Mouse (Mus musculus): ENCODE results near the gene Plekhh3.

DNA sequence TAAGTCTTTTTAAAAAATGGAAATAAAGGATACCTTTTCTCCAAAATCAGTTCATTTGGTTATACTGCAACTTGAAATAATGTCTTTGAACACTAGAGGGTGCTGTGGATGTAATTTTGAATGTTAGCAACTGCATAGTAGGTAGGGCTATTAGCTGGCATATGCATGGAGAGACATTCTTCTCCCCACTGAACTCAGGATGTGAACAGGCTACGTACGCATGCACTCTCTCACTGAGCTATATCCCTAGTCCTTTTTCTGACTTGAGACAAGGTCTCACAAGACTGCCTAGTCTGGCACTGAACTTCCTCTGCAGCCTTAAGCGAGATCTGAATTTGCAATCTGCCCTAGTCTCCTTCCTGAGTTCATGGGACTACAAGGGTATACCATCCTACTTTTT lies 40.8 kb upstream of the Plekhh3 start:
- TF ChIP-seq CTCF (IDR thresholded peaks at IDR 0.05; ENCODE audit: control insufficient read depth, insufficient read depth, insufficient read length) (no peak), MAX (IDR thresholded peaks at IDR 0.05) (no peak), USF1 (IDR thresholded peaks at IDR 0.05; ENCODE audit: low read depth) (no peak), CEBPB (IDR thresholded peaks at IDR 0.05; ENCODE audit: low read depth) (no peak), MYOG (IDR thresholded peaks at IDR 0.05; ENCODE audit: control insufficient read depth, extremely low read depth, insufficient read length) (no peak), MYOD1 (IDR thresholded peaks at IDR 0.05; ENCODE audit: control insufficient read depth, insufficient read length, low read depth) (no peak)

Data from C2C12 (cell line).